Mouse (Mus musculus): ENCODE results near the gene Fignl2. TPM values are rescaled to one million over a fixed set of nuclear protein-coding genes. Genes with fewer than 3 reads are reported as not detected.

The Fignl2 gene
- polyA plus RNA-seq, 1 experiment from 2014 or later = 0.26 TPM

- DNase-seq (ENCODE audit: low spot score) = peak; percentile 71
- Histone ChIP-seq H3K9ac (ENCODE audit: low read depth, low read length) (no peak overlapping the region), H3K36me3 (ENCODE audit: control insufficient read depth, insufficient read depth, low read length) (no peaks in the 10 kb centered on the region), H3K27me3 (replicated peaks; ENCODE audit: control insufficient read depth, insufficient read depth, low read length) (no peaks in the 10 kb centered on the region), H3K9me3 (ENCODE audit: control insufficient read depth, low read length) (no peaks in the 10 kb centered on the region), H3K4me3 (ENCODE audit: low read depth, low read length) (no peak overlapping the region), H3K4me2 (ENCODE audit: low read depth, low read length) (no peak overlapping the region), H3K27ac (replicated peaks; ENCODE audit: low read depth, low read length) (peak overlapping the region; percentile 24; the same call in 1 of the 2 replicates), H3K4me1 (ENCODE audit: control insufficient read depth, insufficient read depth, low read length) (peaks cover 2% of the 10 kb centered on the region; the same call in 1 of the 2 replicates)
- ATAC-seq (ENCODE audit: low read depth) = no peak
- WGBS = 62% methylated on average over 3 of the region's 3 CpGs
Measured at GRCm38 (mm10) chr15:101086956-101087355, 8.6 kb upstream of the Fignl2 start.

- H3K27me3 ChIP-seq (replicated peaks; ENCODE audit: control insufficient read depth, insufficient read depth, low read length) = no peaks in the 10 kb centered on the region
- no peaks in the 10 kb centered on the region for H3K9me3 ChIP-seq (ENCODE audit: control insufficient read depth, low read length)
- H3K4me3 ChIP-seq (ENCODE audit: low read depth, low read length) = no peak overlapping the region
- 60% methylated on average over 9 of the region's 9 CpGs for WGBS
- no peak for ATAC-seq (ENCODE audit: low read depth)
- no peak overlapping the region for H3K4me2 ChIP-seq (ENCODE audit: low read depth, low read length)
- DNase-seq (ENCODE audit: low spot score) = no peak
- peak overlapping the region; percentile 24; the same call in 1 of the 2 replicates for H3K27ac ChIP-seq (replicated peaks; ENCODE audit: low read depth, low read length)
- no peak overlapping the region for H3K9ac ChIP-seq (ENCODE audit: low read depth, low read length)
- H3K4me1 ChIP-seq (ENCODE audit: control insufficient read depth, insufficient read depth, low read length) = peaks cover 6% of the 10 kb centered on the region
- no peaks in the 10 kb centered on the region for H3K36me3 ChIP-seq (ENCODE audit: control insufficient read depth, insufficient read depth, low read length)
Measured at GRCm38 (mm10) chr15:101086451-101086850, 8.1 kb upstream of the Fignl2 start.

GRCm38 (mm10) chr15:101084499-101084898 is 6.1 kb upstream of the Fignl2 start:
- 69% methylated on average over 10 of the region's 10 CpGs for WGBS
- Histone ChIP-seq H3K27me3 (replicated peaks; ENCODE audit: control insufficient read depth, insufficient read depth, low read length) (no peaks in the 10 kb centered on the region), H3K9ac (ENCODE audit: low read depth, low read length) (no peak overlapping the region), H3K4me2 (ENCODE audit: low read depth, low read length) (no peak overlapping the region), H3K4me1 (ENCODE audit: control insufficient read depth, insufficient read depth, low read length) (peaks cover 15% of the 10 kb centered on the region), H3K9me3 (ENCODE audit: control insufficient read depth, low read length) (no peaks in the 10 kb centered on the region), H3K27ac (replicated peaks; ENCODE audit: low read depth, low read length) (no peak overlapping the region), H3K4me3 (ENCODE audit: low read depth, low read length) (no peak overlapping the region), H3K36me3 (ENCODE audit: control insufficient read depth, insufficient read depth, low read length) (no peaks in the 10 kb centered on the region)
- DNase-seq (ENCODE audit: low spot score) (no peak), ATAC-seq (ENCODE audit: low read depth) (no peak)

- Histone ChIP-seq H3K9me3 (ENCODE audit: control insufficient read depth, low read length) (no peaks in the 10 kb centered on the region), H3K9ac (ENCODE audit: low read depth, low read length) (no peak overlapping the region), H3K4me1 (ENCODE audit: control insufficient read depth, insufficient read depth, low read length) (peaks cover 21% of the 10 kb centered on the region), H3K36me3 (ENCODE audit: control insufficient read depth, insufficient read depth, low read length) (no peaks in the 10 kb centered on the region), H3K27me3 (replicated peaks; ENCODE audit: control insufficient read depth, insufficient read depth, low read length) (no peaks in the 10 kb centered on the region), H3K4me3 (ENCODE audit: low read depth, low read length) (no peak overlapping the region), H3K4me2 (ENCODE audit: low read depth, low read length) (no peak overlapping the region), H3K27ac (replicated peaks; ENCODE audit: low read depth, low read length) (no peak overlapping the region)
- no peak for DNase-seq (ENCODE audit: low spot score)
- WGBS = 28% methylated on average over 4 of the region's 4 CpGs
- ATAC-seq (ENCODE audit: low read depth) = no peak; the same call in 1 of the 2 replicates
Measured at GRCm38 (mm10) chr15:101082236-101082635, 3.9 kb upstream of the Fignl2 start.

GRCm38 (mm10) chr15:101081035-101081548 is 2.7 kb upstream of the Fignl2 start:
- Histone ChIP-seq H3K4me1 (ENCODE audit: control insufficient read depth, insufficient read depth, low read length) (peaks cover 30% of the 10 kb centered on the region), H3K9me3 (ENCODE audit: control insufficient read depth, low read length) (no peaks in the 10 kb centered on the region)
- no peak for ATAC-seq (ENCODE audit: low read depth)

GRCm38 (mm10) chr15:101080031-101080520 is 1.7 kb upstream of the Fignl2 start:
- Histone ChIP-seq H3K4me2 (ENCODE audit: low read depth, low read length) (no peak overlapping the region), H3K9me3 (ENCODE audit: control insufficient read depth, low read length) (no peaks in the 10 kb centered on the region), H3K4me3 (ENCODE audit: low read depth, low read length) (no peak overlapping the region), H3K36me3 (ENCODE audit: control insufficient read depth, insufficient read depth, low read length) (no peaks in the 10 kb centered on the region), H3K4me1 (ENCODE audit: control insufficient read depth, insufficient read depth, low read length) (peaks cover 37% of the 10 kb centered on the region), H3K27me3 (replicated peaks; ENCODE audit: control insufficient read depth, insufficient read depth, low read length) (no peaks in the 10 kb centered on the region), H3K9ac (ENCODE audit: low read depth, low read length) (no peak overlapping the region), H3K27ac (replicated peaks; ENCODE audit: low read depth, low read length) (no peak overlapping the region)
- DNase-seq (ENCODE audit: low spot score) (no peak), ATAC-seq (ENCODE audit: low read depth) (no peak)
- WGBS = 75% methylated on average over 9 of the region's 9 CpGs

More at GRCm38 (mm10) chr15:101081035-101081548, 2.7 kb upstream of the Fignl2 start:
- no peak for DNase-seq (ENCODE audit: low spot score)
- no peak overlapping the region for H3K4me2 ChIP-seq (ENCODE audit: low read depth, low read length)
- H3K4me3 ChIP-seq (ENCODE audit: low read depth, low read length) = no peak overlapping the region
- no peaks in the 10 kb centered on the region for H3K36me3 ChIP-seq (ENCODE audit: control insufficient read depth, insufficient read depth, low read length)
- H3K9ac ChIP-seq (ENCODE audit: low read depth, low read length) = no peak overlapping the region
- 69% methylated on average over 5 of the region's 7 CpGs for WGBS
- H3K27ac ChIP-seq (replicated peaks; ENCODE audit: low read depth, low read length) = no peak overlapping the region
- no peaks in the 10 kb centered on the region for H3K27me3 ChIP-seq (replicated peaks; ENCODE audit: control insufficient read depth, insufficient read depth, low read length)

- Histone ChIP-seq H3K9me3 (ENCODE audit: control insufficient read depth, low read length) (no peaks in the 10 kb centered on the region), H3K4me2 (ENCODE audit: low read depth, low read length) (peak overlapping the region; percentile 92), H3K27ac (replicated peaks; ENCODE audit: low read depth, low read length) (peak overlapping the region; percentile 78; the same call in 1 of the 2 replicates), H3K4me3 (ENCODE audit: low read depth, low read length) (peak overlapping the region; percentile 86), H3K27me3 (replicated peaks; ENCODE audit: control insufficient read depth, insufficient read depth, low read length) (no peaks in the 10 kb centered on the region), H3K4me1 (ENCODE audit: control insufficient read depth, insufficient read depth, low read length) (peaks cover 37% of the 10 kb centered on the region), H3K36me3 (ENCODE audit: control insufficient read depth, insufficient read depth, low read length) (no peaks in the 10 kb centered on the region), H3K9ac (ENCODE audit: low read depth, low read length) (peak overlapping the region; percentile 91)
- WGBS = 3% methylated on average over 7 of the region's 30 CpGs
- DNase-seq (ENCODE audit: low spot score) = peak; percentile 71
- ATAC-seq (ENCODE audit: low read depth) = peak; percentile 67
Measured at GRCm38 (mm10) chr15:101078731-101079156, 377 bp upstream of the Fignl2 start.

GRCm38 (mm10) chr15:101077001-101077812 is 1.2 kb downstream of the Fignl2 start:
- Histone ChIP-seq H3K27ac (replicated peaks; ENCODE audit: low read depth, low read length) (peak overlapping the region; percentile 78; the same call in 1 of the 2 replicates), H3K36me3 (ENCODE audit: control insufficient read depth, insufficient read depth, low read length) (no peaks in the 10 kb centered on the region), H3K27me3 (replicated peaks; ENCODE audit: control insufficient read depth, insufficient read depth, low read length) (no peaks in the 10 kb centered on the region), H3K4me3 (ENCODE audit: low read depth, low read length) (peak overlapping the region; percentile 86), H3K9me3 (ENCODE audit: control insufficient read depth, low read length) (no peaks in the 10 kb centered on the region), H3K4me2 (ENCODE audit: low read depth, low read length) (peak overlapping the region; percentile 92), H3K9ac (ENCODE audit: low read depth, low read length) (peak overlapping the region; percentile 91), H3K4me1 (ENCODE audit: control insufficient read depth, insufficient read depth, low read length) (peaks cover 37% of the 10 kb centered on the region)
- ATAC-seq (ENCODE audit: low read depth) (no peak), DNase-seq (ENCODE audit: low spot score) (no peak)
- 2% methylated on average over 33 of the region's 34 CpGs for WGBS
